Comparison of ENCODE assay signal across 8 mouse cellular contexts in the genomic region with DNA sequence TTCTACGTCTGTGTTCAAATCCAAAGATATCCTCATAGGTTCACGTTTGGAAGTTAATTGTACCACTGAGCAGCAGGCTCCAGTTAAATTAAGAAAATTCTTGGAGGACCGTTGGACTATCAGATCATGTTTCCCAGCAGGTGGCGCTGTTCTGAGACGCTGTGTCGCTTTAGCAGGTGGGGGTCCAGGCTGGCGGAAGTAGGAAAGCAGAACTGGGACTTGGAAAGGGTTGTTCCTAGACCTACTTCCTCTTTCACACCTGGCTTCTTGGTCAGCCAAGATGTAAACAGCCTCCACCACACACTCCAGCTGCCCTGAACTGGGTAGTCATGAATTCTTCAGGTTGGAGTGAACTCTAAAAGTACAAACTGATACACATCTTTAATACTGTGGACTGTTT.
DNase-seq lines count a peak whose midpoint lies in the region; ATAC-seq and TF ChIP-seq lines count a peak whose summit lies in the region.

No protein-coding gene starts in this region.

- no peak overlapping the region for H3K9ac ChIP-seq in midbrain, embryonic 11.5 days (ENCODE audit: low read length)

- no peaks in the 10 kb centered on the region for H3K9me3 ChIP-seq in midbrain, embryonic 11.5 days (ENCODE audit: control insufficient read depth, low read length)

- WGBS in midbrain, embryonic 11.5 days, result 51% methylated on average over 7 of the region's 7 CpGs

- in situ Hi-C loops in Patski (cut with MboI; ENCODE audit: low pct_unique_long_range_greater_than_20kb), result no loop called here

- CTCF ChIA-PET in Patski (lab: Charles Lee), result interaction anchor here (1.1 kb wide), 1 partner anchor 13 kb away, joined by 5 read pairs; no protein-coding TSS in a partner anchor

- POLR2A ChIA-PET in Patski (lab: Charles Lee), result interaction anchor here (0.8 kb wide), 1 partner anchor 27 kb away, joined by 4 read pairs; no protein-coding TSS in a partner anchor

- H3K27ac ChIP-seq in left cerebral cortex, adult 2 months, result no peak overlapping the region
- no peak overlapping the region for H3K27ac ChIP-seq in embryonic fibroblast, embryonic 13.5 days (ENCODE audit: insufficient read depth, low read length)
- H3K27ac ChIP-seq in midbrain, embryonic 11.5 days (ENCODE audit: low read depth, low read length), result no peak overlapping the region

- no peak overlapping the region for H3K4me2 ChIP-seq in midbrain, embryonic 11.5 days

- H3K27me3 ChIP-seq in Patski, result no peaks in the 10 kb centered on the region
- H3K27me3 ChIP-seq in midbrain, embryonic 11.5 days (ENCODE audit: control insufficient read depth, insufficient read depth, low read length), result no peaks in the 10 kb centered on the region

- no peaks in the 10 kb centered on the region for H3K4me1 ChIP-seq in embryonic fibroblast, embryonic 13.5 days (ENCODE audit: control insufficient read depth, insufficient read depth, low read length)
- H3K4me1 ChIP-seq in midbrain, embryonic 11.5 days (ENCODE audit: control insufficient read depth, insufficient read depth, low read length), result no peaks in the 10 kb centered on the region

- no peak for ATAC-seq in Patski
- ATAC-seq in midbrain, embryonic 11.5 days (ENCODE audit: low FRiP score), result no peak

- DNase-seq in left cerebral cortex, adult 2 months (ENCODE audit: extremely low spot score in 1 of 2, low spot score in 2 of 2), result no peak
- DNase-seq in left cerebral cortex, adult 11 months (ENCODE audit: low spot score), result no peak
- no peak for DNase-seq in Patski (ENCODE audit: low read depth, low spot score)
- peak; percentile 49 for DNase-seq in retina, embryonic 14.5 days (ENCODE audit: low spot score)
- DNase-seq in midbrain, embryonic 11.5 days (ENCODE audit: low spot score, missing footprints), result no peak
- DNase-seq in frontal cortex, postnatal 10 days (ENCODE audit: low spot score in 2 of 2), result no peak
- DNase-seq in ovary, postnatal 14 days (ENCODE audit: low spot score), result no peak

- TF ChIP-seq CTCF in left cerebral cortex, adult 2 months (IDR thresholded peaks at IDR 0.05), result peak; percentile 34
- peak; percentile 47 for TF ChIP-seq CTCF in Patski (IDR thresholded peaks at IDR 0.05)
- 0 out of 2 replicates have a peak, but pooled peaks have one; percentile 9 for TF ChIP-seq CTCF in embryonic fibroblast, embryonic 13.5 days (IDR thresholded peaks at IDR 0.05; ENCODE audit: borderline replicate concordance, insufficient read depth, low read length)

- TF ChIP-seq POLR2A in embryonic fibroblast, embryonic 13.5 days (IDR thresholded peaks at IDR 0.05; ENCODE audit: low read depth, low read length), result no peak

- H3K4me3 ChIP-seq in left cerebral cortex, adult 2 months, result no peak overlapping the region
- no peak overlapping the region for H3K4me3 ChIP-seq in embryonic fibroblast, embryonic 13.5 days (ENCODE audit: insufficient read depth, low read length)
- H3K4me3 ChIP-seq in midbrain, embryonic 11.5 days (ENCODE audit: low read depth, low read length), result no peak overlapping the region

- intact Hi-C loops in left cerebral cortex, adult 2 months (cut with DNase I), result no loop called here

- H3K36me3 ChIP-seq in midbrain, embryonic 11.5 days (ENCODE audit: control insufficient read depth, insufficient read depth, low read length), result no peaks in the 10 kb centered on the region
